Mouse (Mus musculus) liver, adult (tissue): ENCODE results near the gene Pomgnt1.

ENCODE experiments used
- GATA4 ChIP-seq: IDR thresholded peaks from 2 replicates; pipeline ENCODE4 v1.6.1; 2014; ENCODE audit warnings: mild to moderate bottlenecking, low read length; ENCODE audit not compliant: insufficient replicate concordance

The Pomgnt1 gene

DNA sequence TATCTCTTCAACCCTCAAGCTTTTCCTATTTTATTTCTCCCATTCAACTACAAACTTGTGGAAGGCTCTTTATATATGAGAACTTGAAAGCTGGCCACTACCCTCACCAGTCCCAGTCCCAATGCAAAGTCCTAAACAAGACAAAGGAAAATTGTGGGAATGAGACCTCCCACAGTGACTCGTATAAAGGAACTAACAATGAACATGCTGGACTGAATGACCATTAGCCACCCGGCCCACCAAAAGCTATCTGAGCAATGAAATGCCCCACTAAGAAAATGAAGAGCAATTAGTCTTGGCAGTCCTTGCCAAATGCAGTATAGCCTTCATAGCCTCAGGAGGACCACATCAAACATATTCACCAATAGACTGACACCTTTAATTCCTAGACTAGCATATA, 12.2 kb upstream of the Pomgnt1 start:
- no peak for TF ChIP-seq GATA4

DNA sequence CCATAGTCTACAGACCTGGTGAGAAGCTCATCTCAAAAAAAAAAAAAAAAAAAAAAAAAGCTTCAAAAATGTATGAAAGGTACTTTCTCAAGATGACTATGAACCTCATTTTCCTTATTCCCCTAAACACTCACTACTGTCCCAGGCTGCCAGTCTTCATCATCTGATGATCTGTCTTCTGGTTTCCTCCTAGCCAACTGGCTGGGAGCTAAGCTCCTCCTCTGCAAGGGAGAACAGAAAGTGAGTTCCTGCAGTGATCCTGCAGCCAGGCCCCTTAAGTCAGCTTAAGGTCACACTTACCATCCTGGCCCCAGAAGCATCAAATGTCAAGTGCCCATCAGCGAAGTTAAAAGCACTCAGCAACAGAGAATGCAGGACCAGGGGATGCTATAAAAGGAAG, 878 bp upstream of the Pomgnt1 start:
- no peak for TF ChIP-seq GATA4

DNA sequence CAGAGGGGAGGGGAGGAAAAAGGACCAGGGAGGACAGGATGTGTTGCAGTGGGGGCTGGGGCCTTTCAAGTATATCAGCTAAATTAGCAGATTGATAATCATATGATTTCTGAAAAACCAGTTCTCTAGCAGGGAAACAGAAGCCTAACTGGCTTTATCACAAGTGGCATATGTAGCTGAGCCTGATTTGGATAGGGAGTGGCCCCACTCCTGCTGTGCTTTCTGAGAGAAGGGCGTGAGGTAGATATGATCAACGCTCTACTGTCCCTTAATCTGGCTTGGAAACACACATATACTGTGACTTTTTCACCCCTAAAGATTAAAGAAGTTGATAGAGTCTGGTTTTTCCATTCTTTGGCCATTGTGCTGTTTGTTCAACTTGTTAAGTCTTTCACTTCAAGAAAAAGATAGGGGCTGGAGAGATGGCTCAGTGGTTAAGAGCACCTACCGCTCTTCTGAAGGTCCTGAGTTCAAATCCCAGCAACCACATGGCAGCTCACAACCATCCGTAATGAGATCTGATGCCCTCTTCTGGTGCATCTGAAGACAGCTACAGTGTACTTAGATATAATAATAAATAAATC, 2.3 kb downstream of the Pomgnt1 start:
- no peak for TF ChIP-seq GATA4

DNA sequence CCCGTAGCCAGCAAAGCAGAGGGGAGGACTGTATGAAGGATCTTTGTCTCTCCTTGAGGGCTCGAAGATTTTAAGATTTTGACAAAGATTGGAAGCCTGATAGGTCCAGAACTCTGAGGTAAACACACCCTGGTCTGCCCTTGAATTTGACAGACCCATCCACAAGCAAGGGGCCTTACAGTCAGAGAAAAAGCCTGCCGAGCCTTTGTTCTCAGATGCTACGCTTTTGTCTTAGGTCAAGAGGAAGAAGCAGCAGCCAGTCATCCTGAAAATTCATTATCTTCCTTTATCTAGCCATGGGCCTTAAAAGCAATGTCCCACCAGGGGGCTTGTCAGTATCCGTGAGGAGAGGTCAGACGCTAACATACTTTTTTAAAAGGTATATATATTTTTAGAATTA, 4.3 kb downstream of the Pomgnt1 start:
- TF ChIP-seq GATA4, result no peak

DNA sequence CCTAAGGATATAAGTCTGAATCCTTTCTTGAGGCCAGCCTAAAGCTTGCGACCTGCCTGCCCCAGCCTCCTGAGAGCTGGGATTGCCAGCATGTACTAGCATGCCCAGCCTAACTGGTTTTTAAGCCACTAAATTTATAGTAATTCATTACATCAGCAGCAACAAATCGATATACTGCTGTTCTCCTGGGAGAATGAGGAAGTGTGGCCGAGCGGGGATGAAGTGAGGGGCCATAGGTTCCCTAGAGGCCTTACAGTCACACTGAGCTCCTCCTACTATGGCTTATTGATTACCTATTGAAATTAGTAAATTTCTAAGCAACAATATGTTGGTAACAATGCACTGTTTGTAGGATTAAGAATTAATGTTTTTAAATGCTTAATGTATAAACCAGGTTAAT, 9.5 kb downstream of the Pomgnt1 start:
- TF ChIP-seq GATA4, result no peak

DNA sequence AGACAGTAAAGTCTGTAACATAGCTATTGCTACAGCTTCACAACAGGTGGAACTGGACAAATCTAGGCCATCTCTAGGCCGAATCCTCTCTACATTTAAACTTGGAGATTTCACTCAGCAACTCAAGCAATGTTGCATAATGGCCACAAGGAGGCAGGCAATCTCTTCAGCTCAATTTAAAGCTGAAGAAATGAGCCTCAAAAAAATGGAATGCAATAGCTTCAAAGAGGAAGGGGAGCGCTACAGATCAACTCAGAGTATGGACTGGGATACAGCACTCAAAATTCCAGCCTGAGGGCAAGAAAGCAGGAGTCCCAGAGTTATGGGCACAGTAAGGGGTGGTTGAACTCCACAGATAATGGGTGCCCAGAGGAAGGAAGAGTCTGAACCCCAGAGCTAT, 11.3 kb downstream of the Pomgnt1 start:
- no peak for TF ChIP-seq GATA4

DNA sequence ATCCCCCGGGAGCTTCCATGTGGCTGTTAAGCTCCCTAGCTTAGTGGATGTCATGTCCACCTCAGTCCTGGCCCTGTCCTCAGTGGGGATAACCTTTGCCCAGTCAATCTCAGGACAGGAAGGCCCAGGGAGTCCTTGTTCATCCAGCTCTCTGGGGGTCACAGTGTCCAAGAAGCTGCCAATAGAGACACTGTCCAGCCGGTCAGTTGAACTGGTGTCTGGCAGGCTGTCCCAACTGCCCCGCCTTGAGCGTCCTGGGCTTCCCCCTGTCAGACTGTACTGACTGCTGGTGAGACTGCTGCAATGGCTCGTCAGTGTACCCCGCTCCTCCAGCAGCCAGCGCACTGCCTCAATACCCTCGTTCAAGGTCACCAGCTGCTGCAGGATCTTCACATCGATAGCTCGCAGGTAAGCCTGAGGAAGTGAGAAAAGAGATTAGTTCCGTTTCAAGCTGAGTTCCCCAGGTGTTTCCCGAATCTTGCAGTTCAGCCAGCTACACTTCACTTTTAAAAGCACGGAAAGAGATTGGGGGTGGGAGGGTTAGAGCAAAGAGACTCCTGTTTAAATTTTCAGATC, 13.9 kb downstream of the Pomgnt1 start:
- TF ChIP-seq GATA4, result no peak

DNA sequence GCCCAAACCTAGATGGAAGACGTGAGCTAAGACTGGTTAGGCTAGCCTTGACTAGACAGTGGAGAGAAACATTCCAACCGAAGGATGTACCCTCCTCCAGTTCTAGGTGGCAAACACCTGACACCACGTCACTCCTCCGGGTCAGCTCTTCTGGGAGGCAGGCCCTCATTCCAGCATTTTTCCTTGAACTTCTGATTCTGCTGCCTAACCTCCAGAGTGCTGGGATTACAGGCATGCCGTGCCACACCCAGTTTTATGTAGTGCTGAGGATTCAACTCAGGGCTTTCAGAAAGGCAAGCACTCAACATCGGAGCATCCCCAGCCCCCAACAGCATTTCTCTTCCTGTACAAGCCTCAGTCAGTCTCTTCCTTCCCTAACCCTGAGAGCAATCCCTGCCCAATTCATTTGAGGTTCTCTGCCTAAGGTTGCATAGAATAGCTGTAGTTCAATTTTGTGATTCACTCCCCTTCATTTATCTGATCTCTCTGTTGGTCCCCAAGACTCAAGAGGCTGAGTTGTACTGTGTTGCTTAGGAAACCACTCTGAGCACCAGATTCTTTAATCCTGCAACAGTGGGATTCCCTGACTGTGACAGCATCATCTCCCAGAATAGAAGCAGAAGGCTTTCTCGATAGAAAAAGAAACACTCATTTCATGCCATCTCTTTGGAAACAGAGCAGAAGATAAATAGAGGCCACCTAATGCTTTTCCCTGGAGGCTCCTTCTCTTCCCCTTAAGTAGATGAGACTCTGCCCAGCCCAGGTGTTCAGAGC, 17.3 kb downstream of the Pomgnt1 start:
- TF ChIP-seq GATA4, result no peak

DNA sequence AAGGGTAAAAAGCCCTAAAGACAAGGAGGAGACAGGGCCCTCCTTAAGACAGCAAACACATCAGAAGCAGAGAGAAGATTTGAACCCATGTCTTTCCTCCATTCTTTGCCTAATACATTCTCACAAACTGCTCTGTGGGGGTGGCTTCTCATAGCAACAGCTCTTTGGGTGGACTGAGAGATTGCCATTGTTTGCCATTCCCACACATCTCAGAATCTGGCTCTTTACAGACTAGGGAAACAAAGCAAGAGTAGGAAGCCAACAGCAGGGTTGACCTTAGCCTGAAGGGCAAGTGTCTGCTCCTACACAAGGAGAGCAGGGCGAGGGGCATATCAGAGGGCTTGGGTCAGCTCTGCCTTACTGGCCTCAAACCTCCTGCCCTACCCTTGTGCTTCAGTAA, 18.1 kb downstream of the Pomgnt1 start:
- TF ChIP-seq GATA4, result no peak

DNA sequence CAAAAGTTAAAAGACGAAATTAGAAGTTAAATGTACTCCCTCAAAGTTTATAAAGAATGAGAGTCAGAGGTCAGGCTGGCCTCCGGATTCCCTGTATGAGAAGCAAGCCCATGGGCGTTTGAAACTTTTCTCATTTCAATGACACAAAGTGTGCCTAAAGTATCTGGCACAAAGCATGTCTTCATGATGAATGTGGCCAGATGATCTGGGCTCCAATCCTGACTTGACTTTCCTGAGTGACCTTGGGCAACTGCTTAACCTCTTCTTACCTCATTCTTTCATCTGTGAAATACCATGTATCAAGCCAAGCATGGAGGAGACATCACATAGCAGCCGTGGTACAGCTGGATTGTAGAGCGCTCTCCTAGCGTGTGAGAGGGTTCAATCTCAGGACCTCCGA, 18.6 kb downstream of the Pomgnt1 start:
- TF ChIP-seq GATA4, result no peak

DNA sequence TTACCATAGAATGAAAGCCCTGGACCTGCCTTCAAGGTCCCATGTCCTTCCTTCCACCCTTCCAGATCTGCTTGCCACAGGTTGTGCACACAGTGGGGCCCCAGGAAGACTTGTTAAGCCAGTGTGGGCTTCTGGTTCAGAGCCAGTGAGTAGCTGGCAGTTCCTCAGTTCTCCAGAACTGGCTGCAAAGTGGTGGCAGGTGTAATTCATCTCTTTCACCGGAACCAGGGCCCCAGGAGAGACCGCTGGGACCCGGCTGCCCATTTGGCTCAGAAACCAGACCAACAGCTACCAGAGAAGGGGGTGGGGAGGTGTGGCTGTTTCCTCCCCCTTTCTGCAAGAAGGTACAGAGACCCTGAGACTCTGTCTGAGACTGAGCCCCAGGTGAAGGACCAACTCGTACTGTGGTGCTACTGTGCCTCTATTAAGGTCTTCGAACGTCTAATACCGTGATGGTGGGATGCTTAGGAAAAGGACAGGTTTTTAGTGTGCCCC, 19.7 kb downstream of the Pomgnt1 start:
- no peak for TF ChIP-seq GATA4

DNA sequence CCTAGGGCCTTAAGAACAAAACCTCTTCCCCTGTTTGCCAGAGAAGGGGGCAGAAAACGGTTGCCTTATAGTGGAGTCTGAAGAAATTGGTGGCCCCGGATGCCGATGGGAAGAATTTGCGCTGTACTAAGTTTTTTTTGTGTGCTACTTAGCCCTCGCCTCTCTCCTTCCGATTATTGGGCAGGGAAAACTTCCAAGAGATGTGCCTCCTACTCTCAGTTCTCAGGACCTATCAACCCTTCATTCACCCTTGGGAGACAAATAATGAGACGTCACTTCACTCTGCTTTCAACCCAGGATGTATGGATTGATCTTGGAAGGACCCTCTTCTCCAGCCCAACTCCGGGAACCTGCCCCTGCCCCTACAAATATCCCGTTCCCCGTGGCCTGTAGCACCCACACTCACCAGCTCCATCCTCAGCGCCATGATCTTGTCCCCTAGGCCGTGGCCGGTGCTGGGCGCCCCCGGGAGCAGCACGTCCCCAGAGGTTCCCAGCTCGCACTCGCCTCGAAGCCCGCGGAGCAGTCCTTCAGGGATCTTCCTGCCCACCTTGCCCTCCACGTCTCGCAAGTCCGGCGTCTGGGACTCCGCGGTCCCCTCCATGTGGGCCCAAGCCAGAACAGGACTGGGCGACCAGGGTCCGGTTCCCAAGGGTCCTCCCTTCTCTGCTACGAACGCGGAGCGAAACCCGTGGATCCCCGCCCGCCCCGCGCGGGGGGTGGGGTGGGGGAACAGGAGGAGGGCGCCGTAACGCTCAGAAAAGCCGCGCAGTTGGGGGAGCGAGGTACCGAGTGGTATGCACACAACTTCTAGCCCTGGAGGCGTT, 20.5 kb downstream of the Pomgnt1 start:
- TF ChIP-seq GATA4, result no peak

DNA sequence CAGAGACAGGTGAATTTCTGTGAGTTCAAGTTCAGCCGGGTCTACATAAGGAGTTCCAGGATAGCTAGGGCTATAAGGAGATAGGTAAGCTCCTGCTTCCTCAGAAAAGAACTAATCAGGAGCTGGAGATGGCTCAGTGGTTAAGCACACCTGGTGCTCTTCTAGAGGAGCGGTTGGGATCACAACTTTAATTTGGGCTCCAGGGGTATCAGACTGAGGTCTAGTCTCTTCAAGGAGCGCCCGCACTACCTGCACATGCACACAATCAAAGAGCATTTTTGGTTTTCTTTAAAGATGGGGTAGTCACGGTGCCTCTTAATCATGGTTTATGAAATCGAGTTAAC, 26.1 kb downstream of the Pomgnt1 start:
- TF ChIP-seq GATA4, result no peak

DNA sequence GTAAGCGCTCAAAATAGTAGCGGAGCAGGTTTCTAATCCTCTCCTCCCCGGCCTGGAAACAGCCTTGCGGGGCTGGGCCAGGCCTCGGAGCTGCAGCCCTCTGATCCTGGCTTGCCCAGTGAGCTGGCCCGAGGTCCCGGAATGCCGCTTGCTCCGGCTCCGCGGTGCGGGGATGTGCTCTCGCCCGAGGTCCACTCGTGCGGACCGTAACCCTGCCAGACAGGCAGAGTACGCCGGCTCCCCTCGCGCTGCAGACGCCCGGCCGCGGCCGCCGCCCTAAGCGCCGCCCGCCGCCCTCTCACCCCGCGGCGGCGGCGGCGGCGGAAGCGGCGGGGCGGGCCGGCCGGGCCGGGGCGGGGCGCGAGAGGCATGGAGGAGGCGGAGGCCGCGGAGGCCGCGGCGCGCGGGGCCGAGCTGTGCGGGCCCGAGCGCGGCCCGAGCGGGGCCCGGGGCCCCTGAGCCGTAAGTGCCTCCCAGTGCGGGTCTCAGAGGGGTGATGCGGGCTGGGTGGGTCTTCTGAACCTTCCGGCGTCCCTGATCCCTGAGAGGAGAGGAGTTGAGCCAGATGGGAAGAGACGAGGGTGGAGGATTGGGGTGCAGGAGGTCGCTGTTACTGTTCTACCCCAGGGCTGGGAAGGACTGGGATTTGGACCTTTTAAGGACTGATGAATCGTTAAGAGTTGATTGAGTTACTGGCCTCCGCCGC, 26.7 kb downstream of the Pomgnt1 start:
- TF ChIP-seq GATA4, result no peak

DNA sequence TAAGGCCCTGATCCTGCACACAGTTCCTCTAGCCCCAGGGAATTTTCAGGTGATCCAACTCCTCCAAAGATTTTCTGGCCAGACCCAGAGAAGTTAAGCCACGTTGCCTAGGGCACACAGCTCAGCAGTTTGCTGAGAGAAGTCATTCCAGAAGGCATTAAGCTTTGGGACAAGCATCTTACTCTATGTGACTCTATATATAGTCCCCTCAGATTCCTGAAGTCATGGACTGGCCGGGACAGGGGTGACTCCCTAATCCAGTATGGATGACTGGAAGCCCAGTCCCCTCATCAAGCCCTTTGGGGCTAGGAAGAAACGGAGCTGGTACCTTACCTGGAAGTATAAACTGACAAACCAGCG, 27.2 kb downstream of the Pomgnt1 start:
- no peak for TF ChIP-seq GATA4

DNA sequence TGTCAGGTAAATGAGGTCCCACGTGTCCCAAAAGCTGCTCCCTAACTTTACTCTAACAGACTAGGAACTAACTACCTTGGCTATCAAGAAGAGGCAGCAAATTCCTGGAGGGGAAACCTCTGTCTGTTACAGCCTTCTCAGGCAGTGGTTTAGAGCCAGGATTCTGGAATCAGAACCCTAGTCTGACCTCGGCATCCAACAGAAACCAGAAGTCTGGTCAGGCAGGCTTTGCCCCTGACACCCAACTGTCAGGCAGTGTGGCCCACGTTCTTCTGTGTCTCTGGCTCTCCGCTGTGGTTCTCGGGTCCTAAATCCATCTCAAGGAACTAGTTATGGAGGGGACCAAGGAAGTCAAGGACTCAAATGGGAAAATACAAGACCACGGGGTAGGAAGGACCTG, 27.6 kb downstream of the Pomgnt1 start, which contains the start of gene Lurap1:
Lurap1 (minus strand) TSS at position 101 of the 400 bp plus-strand sequence.
- no peak for TF ChIP-seq GATA4

DNA sequence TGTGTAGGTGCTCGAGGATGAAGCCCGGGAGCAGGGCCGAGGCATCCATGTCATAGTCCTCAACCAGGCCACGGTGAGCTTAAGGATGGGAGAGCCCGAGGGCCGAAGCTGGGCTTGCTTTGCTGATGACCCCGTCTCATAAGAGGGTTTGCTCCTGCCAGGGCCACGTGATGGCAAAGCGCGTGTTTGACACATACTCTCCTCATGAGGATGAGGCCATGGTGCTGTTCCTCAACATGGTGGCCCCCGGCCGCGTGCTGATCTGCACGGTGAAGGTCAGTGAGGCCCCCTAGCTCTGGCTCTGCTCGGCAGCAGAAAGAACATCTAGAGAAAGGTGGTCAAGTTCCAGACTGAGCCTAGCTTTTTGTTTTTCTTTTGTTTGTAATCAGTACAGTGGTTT, 29.1 kb downstream of the Pomgnt1 start:
- TF ChIP-seq GATA4, result no peak
